Mouse (Mus musculus) midbrain, embryonic 11.5 days (tissue): ENCODE results near the gene Elmsan1. TPM values are rescaled to one million over a fixed set of nuclear protein-coding genes. Genes with fewer than 3 reads are reported as not detected.

Source experiments
- ATAC-seq: fragments of 200-750 bp; cut with Nextera tagmentation; 2 replicates; pipeline ENCODE4 v1.8.0; 2017; ENCODE audit warnings: moderate TSS enrichment, moderate library complexity; ENCODE audit not compliant: low FRiP score
- DNase-seq: peaks from one replicate; pipeline ENCODE4 v3.0.0; 2015; ENCODE audit warnings: low spot score; ENCODE audit errors: missing footprints
- H3K27ac ChIP-seq: fragments of 300-500 bp; sonication (generic); 2 replicates; pipeline ENCODE4 v1.5.1; 2014; ENCODE audit warnings: low read depth, low read length
- H3K27me3 ChIP-seq: fragments of 300-500 bp; sonication (generic); 2 replicates; pipeline ENCODE4 v1.6.1; 2014; ENCODE audit warnings: mild to moderate bottlenecking, low read length, moderate library complexity, mixed read lengths; ENCODE audit not compliant: control insufficient read depth, insufficient read depth
- H3K36me3 ChIP-seq: fragments of 300-500 bp; sonication (generic); 2 replicates; pipeline ENCODE4 v1.6.1; 2014; ENCODE audit warnings: mild to moderate bottlenecking, low read length, moderate library complexity, mixed read lengths; ENCODE audit not compliant: control insufficient read depth, insufficient read depth
- H3K4me1 ChIP-seq: fragments of 300-500 bp; sonication (generic); 2 replicates; pipeline ENCODE4 v1.6.1; 2014; ENCODE audit warnings: low read length; ENCODE audit not compliant: control insufficient read depth, insufficient read depth
- H3K4me2 ChIP-seq: fragments of 300-500 bp; sonication (generic); 2 replicates; pipeline ENCODE4 v1.6.1; 2014; ENCODE audit warnings: mild to moderate bottlenecking, moderate library complexity
- H3K4me3 ChIP-seq: fragments of 300-500 bp; sonication (generic); 2 replicates; pipeline ENCODE4 v1.5.1; 2014; ENCODE audit warnings: low read depth, low read length
- H3K9ac ChIP-seq: fragments of 300-500 bp; sonication (generic); 2 replicates; pipeline ENCODE4 v1.6.1; 2014; ENCODE audit warnings: low read length
- H3K9me3 ChIP-seq: fragments of 300-500 bp; sonication (generic); 2 replicates; pipeline ENCODE4 v1.6.1; 2016; ENCODE audit warnings: low read length; ENCODE audit not compliant: control insufficient read depth
- WGBS: fragments of 180-500 bp; shearing (Covaris S2); extraction: QIAGEN DNeasy Blood & Tissue Kit; methylation state at CpG from one replicate; pipeline ENCODE4 v1.1.7; 2014; 5-methylcytosine and 5-hydroxymethylcytosine counted together
- polyA plus RNA-seq: library from polyadenylated mRNA; unstranded; fragments of >200 nt; fragmentation: Nextera tagmentation; extraction: Ambion mirVana; gene quantifications from 2 replicates; pipeline ENCODE4 v1.2.1, GENCODE M21; 2014

Elmsan1 gene
- polyA plus RNA-seq, 1 experiment from 2014 or later: 3.9 TPM

- no peaks in the 10 kb centered on the region; the same call in 1 of the 2 replicates for H3K9me3 ChIP-seq
- WGBS: 80% methylated on average over 6 of the region's 6 CpGs
- H3K4me3 ChIP-seq: no peak overlapping the region
- no peaks in the 10 kb centered on the region for H3K36me3 ChIP-seq
- H3K4me2 ChIP-seq: no peak overlapping the region
- no peak for ATAC-seq
- no peak overlapping the region for H3K27ac ChIP-seq
- no peaks in the 10 kb centered on the region for H3K27me3 ChIP-seq
- no peak overlapping the region for H3K9ac ChIP-seq
- DNase-seq: no peak
- H3K4me1 ChIP-seq: peaks cover 16% of the 10 kb centered on the region; the same call in 1 of the 2 replicates
These were observed 36.7 kb downstream of the Elmsan1 start for GRCm38 (mm10) chr12:84181999-84182398.

GRCm38 (mm10) chr12:84180701-84181435 is 37.8 kb downstream of the Elmsan1 start:
- Histone ChIP-seq H3K36me3 (no peaks in the 10 kb centered on the region), H3K9me3 (no peaks in the 10 kb centered on the region), H3K27me3 (no peaks in the 10 kb centered on the region), H3K4me1 (peaks cover 23% of the 10 kb centered on the region), H3K9ac (no peak overlapping the region; the same call in 1 of the 2 replicates), H3K4me3 (no peak overlapping the region), H3K4me2 (no peak overlapping the region), H3K27ac (no peak overlapping the region)
- ATAC-seq (no peak), DNase-seq (no peak)
- WGBS: 80% methylated on average over 8 of the region's 8 CpGs

- H3K9ac ChIP-seq: no peak overlapping the region
- no peaks in the 10 kb centered on the region for H3K27me3 ChIP-seq
- WGBS: 86% methylated on average over 3 of the region's 3 CpGs
- H3K4me1 ChIP-seq: peaks cover 31% of the 10 kb centered on the region
- H3K9me3 ChIP-seq: no peaks in the 10 kb centered on the region
- no peaks in the 10 kb centered on the region for H3K36me3 ChIP-seq
- no peak for DNase-seq
- no peak for ATAC-seq
- H3K4me3 ChIP-seq: no peak overlapping the region
- H3K4me2 ChIP-seq: no peak overlapping the region
- no peak overlapping the region for H3K27ac ChIP-seq
These were observed 38.6 kb downstream of the Elmsan1 start for GRCm38 (mm10) chr12:84180090-84180489.

GRCm38 (mm10) chr12:84178652-84179445 is 39.8 kb downstream of the Elmsan1 start:
- ATAC-seq (no peak), DNase-seq (no peak)
- H3K9ac ChIP-seq: no peak overlapping the region
- 66% methylated on average over 10 of the region's 10 CpGs for WGBS
- no peak overlapping the region for H3K4me3 ChIP-seq
- no peak overlapping the region for H3K4me2 ChIP-seq
- no peak overlapping the region for H3K27ac ChIP-seq
- H3K9me3 ChIP-seq: no peaks in the 10 kb centered on the region
- H3K4me1 ChIP-seq: peaks cover 32% of the 10 kb centered on the region
- H3K36me3 ChIP-seq: no peaks in the 10 kb centered on the region
- no peaks in the 10 kb centered on the region for H3K27me3 ChIP-seq

GRCm38 (mm10) chr12:84178052-84178451 is 40.6 kb downstream of the Elmsan1 start:
- Histone ChIP-seq H3K9ac (no peak overlapping the region), H3K4me3 (no peak overlapping the region), H3K4me1 (peaks cover 32% of the 10 kb centered on the region), H3K27me3 (no peaks in the 10 kb centered on the region), H3K9me3 (no peaks in the 10 kb centered on the region), H3K27ac (no peak overlapping the region), H3K4me2 (no peak overlapping the region), H3K36me3 (peaks cover 1% of the 10 kb centered on the region; the same call in 1 of the 2 replicates)
- WGBS: 70% methylated on average over 1 of the region's 1 CpGs
- DNase-seq (no peak), ATAC-seq (no peak)

- Histone ChIP-seq H3K9me3 (no peaks in the 10 kb centered on the region), H3K9ac (peak overlapping the region; percentile 31; the same call in 1 of the 2 replicates), H3K36me3 (peaks cover 3% of the 10 kb centered on the region; the same call in 1 of the 2 replicates), H3K4me3 (no peak overlapping the region), H3K4me2 (no peak overlapping the region), H3K27ac (no peak overlapping the region), H3K4me1 (peaks cover 32% of the 10 kb centered on the region), H3K27me3 (no peaks in the 10 kb centered on the region)
- peak; percentile 85 for DNase-seq
- ATAC-seq: no peak
- WGBS: 36% methylated on average over 6 of the region's 6 CpGs
These were observed 41.6 kb downstream of the Elmsan1 start for GRCm38 (mm10) chr12:84176886-84177765.

- WGBS: 3% methylated on average over 13 of the region's 13 CpGs
- Histone ChIP-seq H3K4me3 (peak overlapping the region; percentile 30), H3K27me3 (no peaks in the 10 kb centered on the region), H3K36me3 (peaks cover 3% of the 10 kb centered on the region; the same call in 1 of the 2 replicates), H3K9ac (peak overlapping the region; percentile 69), H3K4me1 (peaks cover 29% of the 10 kb centered on the region), H3K9me3 (no peaks in the 10 kb centered on the region), H3K27ac (peak overlapping the region; percentile 69), H3K4me2 (peak overlapping the region; percentile 55)
- ATAC-seq: peak; percentile 59
- DNase-seq: no peak
These were observed 42.4 kb downstream of the Elmsan1 start for GRCm38 (mm10) chr12:84176126-84176769.

- peak overlapping the region; percentile 30 for H3K4me3 ChIP-seq
- peaks cover 3% of the 10 kb centered on the region; the same call in 1 of the 2 replicates for H3K36me3 ChIP-seq
- H3K4me2 ChIP-seq: peak overlapping the region; percentile 55
- DNase-seq: peak; percentile 94
- no peaks in the 10 kb centered on the region for H3K27me3 ChIP-seq
- H3K9ac ChIP-seq: peak overlapping the region; percentile 69
- H3K27ac ChIP-seq: peak overlapping the region; percentile 69
- ATAC-seq: peak; percentile 83
- H3K4me1 ChIP-seq: peaks cover 24% of the 10 kb centered on the region
- 1% methylated on average over 20 of the region's 20 CpGs for WGBS
- H3K9me3 ChIP-seq: no peaks in the 10 kb centered on the region
These were observed 43.0 kb downstream of the Elmsan1 start for GRCm38 (mm10) chr12:84175659-84176061.
